Mouse (Mus musculus) liver, postnatal 0 days (tissue): ENCODE measurements around the gene Ptprn. TPM values are rescaled to one million over a fixed set of nuclear protein-coding genes. Genes with fewer than 3 reads are reported as not detected.

ENCODE experiments used
- ATAC-seq: fragments of 200-750 bp; cut with Nextera tagmentation; 2 replicates; pipeline ENCODE4 v1.8.0; 2017; ENCODE audit warnings: mild to moderate bottlenecking, moderate library complexity
- DNase-seq: peaks from one replicate; pipeline ENCODE4 v3.0.0-alpha.2; 2016
- H3K27ac ChIP-seq: fragments of 300-500 bp; sonication (generic); 2 replicates; pipeline ENCODE4 v1.5.1; 2014; ENCODE audit warnings: antibody characterized with exemption, moderate library complexity, mild to moderate bottlenecking, low read depth
- H3K27me3 ChIP-seq: fragments of 300-500 bp; sonication (generic); 2 replicates; pipeline ENCODE4 v1.6.1; 2014; ENCODE audit warnings: low read length, control low read depth, mixed read lengths; ENCODE audit not compliant: insufficient read depth
- H3K36me3 ChIP-seq: fragments of 300-500 bp; sonication (generic); replicated peaks from 2 replicates; pipeline ENCODE4 v1.6.1; 2014; ENCODE audit warnings: mild to moderate bottlenecking, control low read depth, low read length, moderate library complexity, mixed read lengths; ENCODE audit not compliant: insufficient read depth
- H3K4me1 ChIP-seq: fragments of 300-500 bp; sonication (generic); 2 replicates; pipeline ENCODE4 v1.6.1; 2014; ENCODE audit warnings: antibody characterized with exemption, mild to moderate bottlenecking, control low read depth; ENCODE audit not compliant: insufficient read depth
- H3K4me2 ChIP-seq: fragments of 300-500 bp; sonication (generic); 2 replicates; pipeline ENCODE4 v1.6.1; 2014; ENCODE audit warnings: low read depth, mild to moderate bottlenecking, low read length, moderate library complexity, mixed read lengths
- H3K4me3 ChIP-seq: fragments of 300-500 bp; sonication (generic); 2 replicates; pipeline ENCODE4 v1.5.1; 2014; ENCODE audit warnings: low read depth, low read length
- H3K9ac ChIP-seq: fragments of 300-500 bp; sonication (generic); replicated peaks from 2 replicates; pipeline ENCODE4 v1.6.1; 2014; ENCODE audit warnings: mild to moderate bottlenecking, moderate library complexity
- H3K9me3 ChIP-seq: fragments of 300-500 bp; sonication (generic); 2 replicates; pipeline ENCODE4 v1.6.1; 2016; ENCODE audit warnings: mild to moderate bottlenecking, control low read depth, low read length, mixed read lengths
- CTCF ChIP-seq: sonication (generic); IDR thresholded peaks from 2 replicates; pipeline ENCODE4 v1.5.1; 2016; ENCODE audit warnings: antibody characterized with exemption, low read depth
- EP300 ChIP-seq: IDR thresholded peaks from 2 replicates; pipeline ENCODE4 v1.6.1; 2016; ENCODE audit warnings: antibody characterized with exemption, low read depth, mild to moderate bottlenecking
- WGBS: fragments of 180-500 bp; shearing (Covaris S2); extraction: QIAGEN DNeasy Blood & Tissue Kit; methylation state at CpG from one replicate; pipeline ENCODE4 v1.1.7; 2014; ENCODE audit not compliant: insufficient replicate concordance; 5-methylcytosine and 5-hydroxymethylcytosine counted together
- polyA plus RNA-seq: library from polyadenylated mRNA; unstranded; fragments of >200 nt; fragmentation: Nextera tagmentation; extraction: Ambion mirVana; gene quantifications from 2 replicates; pipeline ENCODE4 v1.2.1, GENCODE M21; 2015

The Ptprn gene
- 0.02 and 0.09 TPM in 2 replicates for polyA plus RNA-seq

GRCm38 (mm10) chr1:75264091-75264880 lies at the start of gene Ptprn:
Ptprn (minus strand) TSS chr1:75264502.
- Histone ChIP-seq H3K36me3 (no peaks in the 10 kb centered on the region), H3K9ac (no peak within 1 kb of the TSS), H3K4me2 (no peak within 1 kb of the TSS), H3K4me1 (no peaks in the 10 kb centered on the region), H3K9me3 (no peaks in the 10 kb centered on the region), H3K27me3 (peaks cover 25% of the 10 kb centered on the region), H3K27ac (no peak within 1 kb of the TSS), H3K4me3 (no peak within 1 kb of the TSS)
- no peak for DNase-seq
- TF ChIP-seq EP300 = no peak
- no peak for TF ChIP-seq CTCF
- ATAC-seq = no peak
- WGBS = 16% methylated on average over 32 of the region's 32 CpGs

GRCm38 (mm10) chr1:75311694-75312093 lies 47.4 kb upstream of the Ptprn start:
- no peak overlapping the region for H3K4me3 ChIP-seq
- peaks cover 12% of the 10 kb centered on the region; the same call in 1 of the 2 replicates for H3K4me1 ChIP-seq
- DNase-seq = peak; percentile 10
- ATAC-seq = no peak
- no peak overlapping the region for H3K9ac ChIP-seq
- H3K27ac ChIP-seq = no peak overlapping the region
- no peaks in the 10 kb centered on the region for H3K27me3 ChIP-seq
- H3K4me2 ChIP-seq = no peak overlapping the region
- no peaks in the 10 kb centered on the region for H3K9me3 ChIP-seq
- TF ChIP-seq EP300 (no peak), CTCF (no peak)
- 88% methylated on average over 6 of the region's 6 CpGs for WGBS
- peaks cover 39% of the 10 kb centered on the region for H3K36me3 ChIP-seq

GRCm38 (mm10) chr1:75304662-75305061 lies 40.4 kb upstream of the Ptprn start:
- Histone ChIP-seq H3K36me3 (peaks cover 15% of the 10 kb centered on the region), H3K4me2 (no peak overlapping the region), H3K27ac (no peak overlapping the region), H3K27me3 (no peaks in the 10 kb centered on the region), H3K4me1 (no peaks in the 10 kb centered on the region), H3K9ac (no peak overlapping the region), H3K4me3 (no peak overlapping the region), H3K9me3 (no peaks in the 10 kb centered on the region)
- ATAC-seq (no peak), DNase-seq (no peak)
- TF ChIP-seq CTCF (no peak), EP300 (no peak)
- 74% methylated on average over 2 of the region's 2 CpGs for WGBS

- ATAC-seq (no peak), DNase-seq (no peak)
- Histone ChIP-seq H3K27ac (no peak overlapping the region), H3K9ac (no peak overlapping the region), H3K4me3 (no peak overlapping the region), H3K4me2 (no peak overlapping the region), H3K4me1 (no peaks in the 10 kb centered on the region), H3K27me3 (no peaks in the 10 kb centered on the region), H3K36me3 (no peaks in the 10 kb centered on the region), H3K9me3 (no peaks in the 10 kb centered on the region)
- TF ChIP-seq EP300 = no peak
- no peak for TF ChIP-seq CTCF
- 58% methylated on average over 5 of the region's 5 CpGs for WGBS
These were observed 30.0 kb upstream of the Ptprn start for GRCm38 (mm10) chr1:75294294-75294693.

GRCm38 (mm10) chr1:75293331-75293701 lies 29.0 kb upstream of the Ptprn start:
- DNase-seq = no peak
- Histone ChIP-seq H3K4me3 (no peak overlapping the region), H3K27ac (no peak overlapping the region), H3K4me1 (no peaks in the 10 kb centered on the region), H3K4me2 (no peak overlapping the region), H3K36me3 (no peaks in the 10 kb centered on the region), H3K27me3 (no peaks in the 10 kb centered on the region), H3K9ac (no peak overlapping the region), H3K9me3 (no peaks in the 10 kb centered on the region)
- TF ChIP-seq CTCF = no peak
- no peak for TF ChIP-seq EP300
- no peak for ATAC-seq
- 71% methylated on average over 5 of the region's 5 CpGs for WGBS

- DNase-seq = no peak
- 43% methylated on average over 12 of the region's 12 CpGs for WGBS
These were observed 28.4 kb upstream of the Ptprn start for GRCm38 (mm10) chr1:75292476-75293330.

More at GRCm38 (mm10) chr1:75292476-75293330, 28.4 kb upstream of the Ptprn start:
- no peak overlapping the region for H3K4me2 ChIP-seq
- ATAC-seq = no peak
- H3K4me1 ChIP-seq = no peaks in the 10 kb centered on the region
- H3K27me3 ChIP-seq = no peaks in the 10 kb centered on the region
- no peaks in the 10 kb centered on the region for H3K36me3 ChIP-seq
- H3K9ac ChIP-seq = no peak overlapping the region
- TF ChIP-seq CTCF = no peak
- TF ChIP-seq EP300 = no peak
- no peak overlapping the region for H3K27ac ChIP-seq
- H3K4me3 ChIP-seq = no peak overlapping the region
- H3K9me3 ChIP-seq = no peaks in the 10 kb centered on the region
